Mouse (Mus musculus) liver, postnatal 0 days (tissue): ENCODE results near the gene Dynlt1f.
"Not testable (repeated sequence)": the region's sequence is repeated elsewhere in the genome, so short reads cannot be mapped to it uniquely, and the experiment has no call there.

Source experiments
- CTCF ChIP-seq: sonication (generic); IDR thresholded peaks from 2 replicates; pipeline ENCODE4 v1.5.1; 2016; ENCODE audit warnings: antibody characterized with exemption, low read depth
- EP300 ChIP-seq: IDR thresholded peaks from 2 replicates; pipeline ENCODE4 v1.6.1; 2016; ENCODE audit warnings: antibody characterized with exemption, low read depth, mild to moderate bottlenecking

DNA sequence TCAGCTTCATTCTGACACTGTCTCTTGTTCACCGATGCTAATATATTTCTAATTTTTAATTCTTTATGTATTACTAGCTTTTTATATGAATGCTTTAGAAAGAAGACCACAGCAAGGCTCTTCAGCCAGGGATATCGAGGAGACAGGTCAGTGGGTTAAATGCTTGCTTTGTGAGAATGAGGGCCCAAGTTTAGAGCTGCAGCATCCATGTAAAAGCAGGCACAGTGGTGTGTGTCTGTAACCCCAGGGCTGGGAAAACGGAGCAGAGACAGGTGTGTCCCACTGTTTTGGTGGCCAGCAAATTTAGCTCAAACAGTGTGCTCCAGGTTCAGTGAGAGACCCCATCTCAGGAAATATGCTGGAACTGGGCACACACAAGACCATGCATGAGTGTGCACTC is 8.2 kb downstream of the Dynlt1f start:
- TF ChIP-seq CTCF, EP300: not testable (repeated sequence)
